Mouse (Mus musculus) heart, postnatal 0 days (tissue): ENCODE data around the gene Ripply3. TPM values are rescaled to one million over a fixed set of nuclear protein-coding genes. Genes with fewer than 3 reads are reported as not detected.

ENCODE experiments used
- ATAC-seq: fragments of 200-750 bp; cut with Nextera tagmentation; 2 replicates; pipeline ENCODE4 v1.8.0; 2017; ENCODE audit warnings: low read depth, moderate number of reproducible peaks, moderate library complexity; ENCODE audit not compliant: insufficient read depth
- DNase-seq: peaks from one replicate; pipeline ENCODE4 v3.0.0-alpha.2; 2016; ENCODE audit warnings: low spot score
- H3K27ac ChIP-seq: fragments of 300-500 bp; sonication (generic); 2 replicates; pipeline ENCODE4 v1.5.1; 2014; ENCODE audit warnings: low read depth, mild to moderate bottlenecking
- H3K27me3 ChIP-seq: fragments of 300-500 bp; sonication (generic); 2 replicates; pipeline ENCODE4 v1.6.1; 2014; ENCODE audit warnings: low read length, mixed read lengths; ENCODE audit not compliant: control insufficient read depth, insufficient read depth
- H3K36me3 ChIP-seq: fragments of 300-500 bp; sonication (generic); replicated peaks from 2 replicates; pipeline ENCODE4 v1.6.1; 2014; ENCODE audit warnings: low read length, mixed read lengths; ENCODE audit not compliant: control insufficient read depth, insufficient read depth
- H3K4me1 ChIP-seq: fragments of 300-500 bp; sonication (generic); 2 replicates; pipeline ENCODE4 v1.6.1; 2014; ENCODE audit warnings: antibody characterized with exemption; ENCODE audit not compliant: control insufficient read depth, insufficient read depth
- H3K4me2 ChIP-seq: fragments of 300-500 bp; sonication (generic); 2 replicates; pipeline ENCODE4 v1.6.1; 2014; ENCODE audit warnings: low read depth, mild to moderate bottlenecking, low read length, moderate library complexity
- H3K4me3 ChIP-seq: fragments of 300-500 bp; sonication (generic); 2 replicates; pipeline ENCODE4 v1.5.1; 2014; ENCODE audit warnings: low read depth, low read length
- H3K9ac ChIP-seq: fragments of 300-500 bp; sonication (generic); replicated peaks from 2 replicates; pipeline ENCODE4 v1.6.1; 2014; ENCODE audit warnings: low read depth, low read length, mixed read lengths
- H3K9me3 ChIP-seq: fragments of 300-500 bp; sonication (generic); replicated peaks from 2 replicates; pipeline ENCODE4 v1.6.1; 2016; ENCODE audit warnings: low read length; ENCODE audit not compliant: control insufficient read depth
- CTCF ChIP-seq: IDR thresholded peaks from 2 replicates; pipeline ENCODE4 v1.5.1; 2016; ENCODE audit warnings: antibody characterized with exemption, control low read depth, low read depth
- EP300 ChIP-seq: IDR thresholded peaks from 2 replicates; pipeline ENCODE4 v1.6.1; 2016; ENCODE audit warnings: antibody characterized with exemption, low read depth
- WGBS: fragments of 180-500 bp; shearing (Covaris S2); extraction: QIAGEN DNeasy Blood & Tissue Kit; methylation state at CpG from one replicate; pipeline ENCODE4 v1.1.7; 2014; 5-methylcytosine and 5-hydroxymethylcytosine counted together
- polyA plus RNA-seq: library from polyadenylated mRNA; unstranded; fragments of >200 nt; fragmentation: Nextera tagmentation; extraction: Ambion mirVana; gene quantifications from 2 replicates; pipeline ENCODE4 v1.2.1, GENCODE M21; 2015
- total RNA-seq: library from RNA; depleted of rRNA; stranded (reverse); fragments of >200 nt; gene quantifications from 2 replicates; pipeline ENCODE4 v1.2.3, GENCODE M21; 2014; ENCODE audit warnings: low replicate concordance; rRNA removed

Ripply3 gene
- total and polyA plus RNA-seq, 2 experiments from 2014 or later: 4.6 to 5.3 TPM

- WGBS: 0% methylated on average over 36 of the region's 43 CpGs
Observed at GRCm38 (mm10) chr16:94370915-94371300, 42.7 kb downstream of the Ripply3 start.

GRCm38 (mm10) chr16:94371301-94371931 lies 43.2 kb downstream of the Ripply3 start, which contains the start of gene Pigp:
Gene Pigp (minus strand): TSS chr16:94371842.
- WGBS: under 1% methylated on average over 43 of the region's 43 CpGs
- DNase-seq (peak; percentile 77), ATAC-seq (peak; percentile 75)
- TF ChIP-seq CTCF: peak; percentile 14; the same call in 1 of the 2 replicates
- TF ChIP-seq EP300: no peak
- Histone ChIP-seq H3K4me2 (peak within 1 kb of the TSS; percentile 69), H3K36me3 (no peaks in the 10 kb centered on the region), H3K4me1 (peaks cover 19% of the 10 kb centered on the region), H3K9me3 (no peaks in the 10 kb centered on the region), H3K4me3 (peak within 1 kb of the TSS; percentile 85), H3K27ac (peak within 1 kb of the TSS; percentile 98), H3K27me3 (no peaks in the 10 kb centered on the region), H3K9ac (peak within 1 kb of the TSS; percentile 83)

More at GRCm38 (mm10) chr16:94370915-94371300, 42.7 kb downstream of the Ripply3 start:
- peak overlapping the region; percentile 85 for H3K4me3 ChIP-seq
- peak overlapping the region; percentile 69 for H3K4me2 ChIP-seq
- H3K27ac ChIP-seq: peak overlapping the region; percentile 98
- no peaks in the 10 kb centered on the region for H3K27me3 ChIP-seq
- DNase-seq (peak; percentile 73), ATAC-seq (peak; percentile 87)
- peak overlapping the region; percentile 83 for H3K9ac ChIP-seq
- H3K4me1 ChIP-seq: peaks cover 19% of the 10 kb centered on the region
- TF ChIP-seq EP300: no peak
- no peak for TF ChIP-seq CTCF
- no peaks in the 10 kb centered on the region for H3K36me3 ChIP-seq
- H3K9me3 ChIP-seq: no peaks in the 10 kb centered on the region

GRCm38 (mm10) chr16:94379386-94379785 lies 51.2 kb downstream of the Ripply3 start:
- Histone ChIP-seq H3K4me2 (no peak overlapping the region), H3K27me3 (no peaks in the 10 kb centered on the region), H3K27ac (no peak overlapping the region; the same call in 1 of the 2 replicates), H3K9me3 (no peaks in the 10 kb centered on the region), H3K9ac (no peak overlapping the region), H3K4me1 (peaks cover 22% of the 10 kb centered on the region), H3K4me3 (no peak overlapping the region), H3K36me3 (no peaks in the 10 kb centered on the region)
- no peak for DNase-seq
- WGBS: 49% methylated on average over 1 of the region's 1 CpGs
- TF ChIP-seq EP300: no peak
- no peak for ATAC-seq

GRCm38 (mm10) chr16:94383277-94383676 lies 55.1 kb downstream of the Ripply3 start:
- 90% methylated on average over 3 of the region's 3 CpGs for WGBS

More at GRCm38 (mm10) chr16:94383277-94383676, 55.1 kb downstream of the Ripply3 start:
- Histone ChIP-seq H3K4me2 (no peak overlapping the region), H3K36me3 (peaks cover 7% of the 10 kb centered on the region; the same call in 1 of the 2 replicates), H3K27me3 (no peaks in the 10 kb centered on the region), H3K27ac (no peak overlapping the region), H3K9me3 (no peaks in the 10 kb centered on the region), H3K4me1 (peaks cover 18% of the 10 kb centered on the region), H3K4me3 (no peak overlapping the region), H3K9ac (no peak overlapping the region)
- no peak for ATAC-seq
- no peak for DNase-seq
- no peak for TF ChIP-seq CTCF
- TF ChIP-seq EP300: no peak

Other genes starting within 250 kb of the Ripply3 start
- gene Sim2, start 243.5 kb upstream of the Ripply3 start, total RNA-seq: not detected in 2 replicates
- gene Sim2, start 243.5 kb upstream of the Ripply3 start, polyA plus RNA-seq: 0.03 TPM in 1 of 2 replicates, not detected in the other
- gene Hlcs, start 14.8 kb upstream of the Ripply3 start, total RNA-seq: 3.3 and 4.6 TPM in 2 replicates
- gene Hlcs, start 14.8 kb upstream of the Ripply3 start, polyA plus RNA-seq: 5.5 and 5.6 TPM in 2 replicates
- gene Ttc3, start 42.2 kb downstream of the Ripply3 start, total RNA-seq: 159 and 178 TPM in 2 replicates
- gene Ttc3, start 42.2 kb downstream of the Ripply3 start, polyA plus RNA-seq: 121 and 133 TPM in 2 replicates
- 134 and 146 TPM in 2 replicates for gene Pigp, start 43.4 kb downstream of the Ripply3 start, total RNA-seq
- gene Pigp, start 43.4 kb downstream of the Ripply3 start, polyA plus RNA-seq: 229 and 244 TPM in 2 replicates
- 39.7 and 55.8 TPM in 2 replicates for gene Vps26c, start 198.4 kb downstream of the Ripply3 start, total RNA-seq
- 35.6 and 37.2 TPM in 2 replicates for gene Vps26c, start 198.4 kb downstream of the Ripply3 start, polyA plus RNA-seq
- gene Dyrk1a, start 241.6 kb downstream of the Ripply3 start, total RNA-seq: 55.2 and 90.3 TPM in 2 replicates
- 6.9 and 7.7 TPM in 2 replicates for gene Dyrk1a, start 241.6 kb downstream of the Ripply3 start, polyA plus RNA-seq